Mouse (Mus musculus): Measurements from ENCODE around the gene Jdp2.

Gene Jdp2

DNA sequence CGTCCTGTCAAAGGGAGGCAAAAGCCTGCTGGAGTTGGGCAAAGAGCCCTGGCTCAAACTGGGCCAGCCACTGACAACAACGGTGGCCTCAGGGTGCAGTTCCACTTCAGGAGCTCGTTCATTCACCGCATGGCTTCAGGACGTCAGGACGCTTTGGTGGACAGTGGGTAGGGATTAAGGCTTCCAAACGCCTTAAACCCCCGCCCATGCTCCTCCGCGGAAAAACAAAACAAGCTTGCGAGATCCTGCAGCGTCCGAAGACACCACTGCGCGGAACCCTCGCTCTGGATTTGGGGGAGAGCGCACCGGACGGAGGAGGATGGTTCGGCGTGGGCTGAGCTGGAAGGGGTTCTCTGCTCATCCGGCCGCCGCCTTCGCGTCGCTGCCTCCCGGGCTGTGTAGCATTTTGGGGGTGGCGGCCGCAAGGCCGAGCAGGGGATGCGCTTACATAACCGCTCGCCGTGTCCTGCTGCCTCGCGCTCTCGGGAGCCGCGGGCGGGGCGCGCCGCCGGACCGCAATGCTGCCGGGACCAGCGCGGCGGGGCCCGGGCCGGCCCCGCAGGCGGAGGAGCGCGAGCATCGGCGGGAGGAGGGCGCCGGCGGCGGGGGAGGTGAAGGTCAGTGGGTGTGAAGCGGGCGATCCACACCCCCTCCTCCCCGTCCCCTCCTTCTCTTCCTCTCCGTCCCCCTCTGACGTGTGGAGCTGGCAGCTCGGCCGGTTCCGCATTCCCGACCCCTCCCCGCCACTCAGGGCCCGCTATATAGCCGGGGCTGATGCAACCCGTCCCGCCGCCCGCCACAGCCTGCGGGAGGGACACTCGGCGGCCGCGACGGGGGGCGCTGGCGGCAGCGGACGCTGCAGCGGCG is at the start of gene Jdp2:
Gene Jdp2 (plus strand): TSS at position 417 of the 867 bp plus-strand sequence.
- DNase-seq (ENCODE audit: low spot score): peak; percentile 90

DNA sequence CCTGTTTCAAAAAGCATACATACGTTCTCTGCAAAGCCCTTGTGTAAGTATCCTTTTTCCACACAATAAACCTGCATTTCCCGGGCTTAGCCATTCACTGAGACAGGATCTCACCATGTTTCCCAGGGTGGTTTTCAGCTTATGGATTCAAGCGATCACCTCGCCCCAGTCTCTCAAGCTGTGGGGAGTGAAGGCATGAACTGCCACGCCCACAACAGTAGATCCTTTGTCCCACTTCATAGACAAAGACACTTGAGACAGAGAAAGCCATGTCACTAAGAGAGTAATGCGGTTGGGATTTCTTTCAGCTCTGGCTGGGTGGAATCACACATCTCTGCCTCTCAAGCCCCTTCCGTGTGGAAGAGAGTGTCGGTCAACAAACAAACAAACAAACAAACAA is 49.2 kb upstream of the Jdp2 start:
- DNase-seq (ENCODE audit: low spot score): no peak

- no peak for DNase-seq (ENCODE audit: low spot score)
Measured at GRCm38 (mm10) chr12:85550435-85550834, 48.4 kb upstream of the Jdp2 start.

DNA sequence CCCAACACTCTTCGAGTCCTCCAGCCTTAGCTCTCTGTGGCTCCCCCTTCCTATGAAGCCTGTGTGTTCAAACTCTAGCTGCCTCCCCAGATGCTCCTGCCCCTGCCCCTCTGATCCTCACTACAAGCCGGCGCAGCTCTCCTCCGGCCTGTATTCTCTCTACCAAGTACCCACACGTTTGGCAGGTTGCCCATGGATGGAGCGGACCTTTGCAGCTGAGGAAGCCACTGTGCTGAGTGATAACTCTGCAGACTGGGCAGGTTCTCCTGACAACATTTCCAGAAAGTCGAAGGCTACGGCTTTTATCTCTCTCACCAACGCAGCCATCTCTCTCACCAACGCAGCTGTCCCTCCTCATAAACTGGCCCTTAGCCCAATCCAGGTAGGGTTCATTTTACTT is 39.5 kb upstream of the Jdp2 start:
- no peak for DNase-seq (ENCODE audit: low spot score)

DNA sequence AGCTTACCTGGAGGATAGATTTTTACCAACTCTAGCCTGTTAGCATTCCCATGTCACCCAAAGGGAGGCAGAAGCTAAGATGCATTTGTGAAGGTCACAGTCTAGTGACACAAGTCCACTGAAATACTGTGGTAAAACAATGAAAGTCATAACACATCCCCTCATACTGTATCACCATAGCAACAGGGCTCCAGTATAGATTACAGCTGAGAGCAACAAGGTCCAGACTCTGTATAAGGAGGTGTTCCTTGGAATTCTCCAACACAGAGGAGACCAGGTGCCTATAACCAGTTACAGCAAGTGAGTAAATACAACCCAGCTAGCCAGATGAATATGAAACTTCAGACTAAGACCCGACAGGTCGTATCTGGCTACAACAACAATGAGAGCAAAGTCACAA is 33.4 kb upstream of the Jdp2 start:
- no peak for DNase-seq (ENCODE audit: low spot score)

- no peak for DNase-seq (ENCODE audit: low spot score)
Measured at GRCm38 (mm10) chr12:85568298-85568697, 30.5 kb upstream of the Jdp2 start.

DNA sequence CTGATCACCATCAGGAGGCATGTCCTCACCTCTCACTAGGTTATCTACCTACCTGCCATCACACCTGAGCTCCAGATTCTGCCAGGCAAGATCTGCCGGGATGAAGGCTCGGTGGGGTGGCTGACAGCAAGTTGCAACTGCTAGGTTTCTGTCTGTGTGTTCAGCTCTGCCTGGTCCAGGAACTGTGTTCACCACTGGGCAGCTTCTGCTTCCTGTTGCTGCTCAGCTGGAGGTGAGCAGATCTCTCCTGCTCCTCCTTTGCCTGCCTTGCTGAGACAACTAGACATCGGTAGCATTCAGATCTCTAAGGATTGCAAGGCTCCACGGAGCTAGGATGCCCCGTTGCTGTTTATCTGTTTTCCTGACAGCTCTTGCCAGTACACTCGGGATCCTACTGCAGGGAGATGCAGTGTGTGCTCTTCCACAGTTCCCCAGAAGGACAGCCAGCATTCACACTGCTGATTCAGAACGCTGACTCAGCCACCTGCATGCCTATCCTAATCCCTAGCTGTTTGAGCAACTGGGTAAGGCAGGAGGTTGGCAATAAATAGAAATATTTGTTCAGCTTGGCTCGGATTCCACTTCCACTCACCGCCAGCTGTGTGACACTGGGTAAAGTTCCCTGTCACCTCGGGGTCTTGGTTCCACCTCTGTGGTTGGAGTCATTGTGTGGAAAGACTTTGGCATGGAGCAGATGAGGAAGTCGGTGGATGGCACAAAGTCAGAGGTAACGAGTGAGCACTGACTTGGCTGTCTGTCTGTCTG is 29.3 kb upstream of the Jdp2 start:
- no peak for DNase-seq (ENCODE audit: low spot score)

DNA sequence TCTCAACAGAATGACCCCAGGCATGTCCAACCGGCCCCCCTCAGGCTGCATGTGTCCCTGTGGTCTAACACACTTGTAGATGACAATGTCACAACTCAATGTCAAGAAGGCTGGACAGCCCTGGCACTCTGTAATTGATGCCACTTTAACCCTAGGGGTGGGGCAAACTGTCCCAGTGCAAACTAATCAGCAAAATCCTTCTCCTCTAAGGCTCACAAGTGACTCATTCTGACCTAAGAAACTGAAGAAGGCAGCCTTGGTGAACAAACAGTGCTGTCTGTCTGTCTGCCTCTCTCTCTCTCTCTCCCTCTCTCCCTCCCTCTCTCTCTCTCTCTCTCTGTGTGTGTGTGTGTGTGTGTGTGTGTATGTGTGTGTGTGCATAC is 28.7 kb upstream of the Jdp2 start:
- DNase-seq (ENCODE audit: low spot score): no peak

DNA sequence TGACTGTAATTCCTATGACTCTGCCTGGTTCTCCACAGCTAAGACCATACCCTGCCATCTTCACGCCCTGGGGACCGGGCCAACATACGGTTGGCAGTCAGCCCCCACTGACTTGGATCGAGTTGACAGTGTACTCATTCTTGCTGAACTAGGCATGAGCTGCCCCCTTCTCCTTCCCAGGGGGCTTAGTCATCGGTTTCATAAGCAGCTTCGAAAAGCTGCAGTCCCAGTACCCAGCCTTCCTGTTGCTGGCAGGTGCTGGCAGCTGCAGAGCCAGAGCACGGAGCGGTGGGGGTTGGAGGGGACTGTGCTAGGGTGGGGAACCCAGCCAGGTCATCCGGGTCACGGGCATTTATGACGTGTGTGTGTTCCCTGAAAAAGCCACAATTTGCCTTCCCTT is 27.5 kb upstream of the Jdp2 start:
- DNase-seq (ENCODE audit: low spot score): peak; percentile 19

DNA sequence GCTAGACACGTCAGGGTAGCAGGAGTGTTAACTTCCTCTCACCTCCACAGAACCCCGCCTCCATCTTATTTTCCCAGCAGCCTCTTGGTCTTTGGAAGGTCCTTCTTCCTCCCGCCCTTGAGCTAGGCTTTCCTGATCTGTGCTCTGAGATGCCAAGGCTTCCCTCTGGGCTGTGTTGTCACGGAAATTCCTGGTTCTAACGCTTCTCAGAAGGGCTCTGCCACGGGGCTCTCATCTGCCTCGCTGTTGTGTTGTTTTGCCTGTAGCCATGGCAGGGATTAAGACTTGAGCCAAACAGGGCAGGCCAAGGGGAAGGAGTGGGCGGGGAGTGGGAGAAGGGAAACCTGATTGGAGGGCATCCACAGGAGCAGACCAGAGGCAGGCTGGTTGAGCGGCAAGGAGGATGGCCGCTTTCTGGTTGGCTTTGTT is 26.8 kb upstream of the Jdp2 start:
- peak; percentile 40 for DNase-seq (ENCODE audit: low spot score)

DNA sequence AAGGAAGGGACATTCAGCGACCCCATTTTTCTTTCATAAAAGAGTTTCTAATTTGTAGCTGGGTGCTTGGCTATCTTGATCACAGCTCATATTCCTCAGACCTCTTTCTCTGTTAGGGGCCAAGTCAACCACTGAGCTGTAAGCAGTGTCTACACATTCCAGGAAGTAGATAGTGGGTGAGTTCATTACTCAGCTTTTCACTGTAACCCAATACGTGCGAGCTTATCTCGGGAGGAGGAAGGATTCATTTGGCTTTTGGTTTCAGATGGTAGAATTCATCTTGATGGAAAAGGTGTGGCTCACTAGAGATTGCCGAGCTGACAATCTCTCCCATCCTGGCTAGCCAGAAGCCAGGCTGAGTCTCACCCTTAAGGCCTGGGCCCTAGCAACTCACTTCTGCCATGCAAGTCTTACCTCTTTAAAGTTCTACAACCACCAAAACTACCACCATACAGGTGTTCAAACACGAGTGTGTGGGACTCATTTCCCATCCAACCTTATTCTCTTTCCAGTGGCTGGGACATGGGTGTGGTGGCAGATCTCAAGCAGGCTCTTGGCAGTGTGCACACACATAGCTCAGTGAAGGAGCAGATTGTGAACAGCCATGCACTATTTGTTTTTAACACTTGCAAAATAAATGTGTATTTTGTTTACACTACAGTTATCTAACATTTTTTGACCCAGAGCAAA is 23.9 kb upstream of the Jdp2 start:
- no peak for DNase-seq (ENCODE audit: low spot score)

DNA sequence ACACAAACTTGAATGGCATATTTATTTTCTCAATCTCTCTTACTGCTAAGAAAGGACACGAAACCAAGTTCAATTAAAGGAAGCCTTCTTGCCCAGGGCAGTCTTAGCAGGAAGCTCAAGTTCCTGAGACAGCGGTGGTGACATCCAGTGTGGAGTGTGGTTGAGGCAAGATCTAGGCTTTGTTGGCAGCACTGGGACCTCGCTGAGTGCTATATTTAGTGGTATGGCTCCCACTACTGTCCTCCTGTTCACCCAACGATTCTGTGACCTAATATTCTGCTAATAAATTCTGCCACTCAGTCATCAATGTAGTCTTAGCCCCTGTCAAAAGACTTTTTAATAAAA is 23.4 kb upstream of the Jdp2 start:
- no peak for DNase-seq (ENCODE audit: low spot score)

DNA sequence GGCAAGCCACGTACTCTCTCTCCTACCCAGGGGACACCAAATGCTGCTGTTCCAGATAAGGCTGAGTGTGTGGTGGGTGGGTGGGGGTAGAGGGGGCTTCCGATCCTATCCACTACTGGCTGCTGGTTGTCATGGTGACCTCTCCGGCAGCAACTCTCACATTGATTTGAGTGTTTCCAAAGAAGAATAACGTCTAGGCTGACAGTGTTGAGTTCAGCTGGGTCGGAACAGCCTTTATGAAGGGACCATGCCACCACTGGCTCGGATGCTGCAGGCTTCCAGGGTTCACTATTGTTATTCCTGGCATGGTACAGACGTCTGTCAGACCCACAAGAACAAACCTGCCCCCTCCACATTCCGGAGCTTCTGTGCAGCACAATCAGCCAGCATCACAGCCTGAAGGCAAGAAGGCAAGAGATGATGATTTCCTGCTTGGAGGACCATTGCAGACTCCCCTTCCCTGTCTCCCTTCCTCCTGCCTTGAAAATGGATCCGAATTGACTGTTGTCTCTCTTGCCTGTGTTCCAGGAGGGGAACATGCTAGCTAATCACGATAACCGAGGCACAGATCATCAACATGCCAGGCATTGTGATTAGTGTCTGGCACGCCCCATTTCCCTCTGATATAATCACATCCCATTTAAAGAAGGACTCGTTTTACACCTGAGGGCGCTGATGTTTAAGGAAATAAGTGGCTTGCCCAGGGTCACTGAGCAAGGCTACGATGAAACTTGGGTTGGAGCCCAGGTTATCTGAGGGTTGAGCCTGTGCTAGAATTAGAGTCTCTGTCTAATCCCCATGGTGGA is 17.4 kb upstream of the Jdp2 start:
- no peak for DNase-seq (ENCODE audit: low spot score)

DNA sequence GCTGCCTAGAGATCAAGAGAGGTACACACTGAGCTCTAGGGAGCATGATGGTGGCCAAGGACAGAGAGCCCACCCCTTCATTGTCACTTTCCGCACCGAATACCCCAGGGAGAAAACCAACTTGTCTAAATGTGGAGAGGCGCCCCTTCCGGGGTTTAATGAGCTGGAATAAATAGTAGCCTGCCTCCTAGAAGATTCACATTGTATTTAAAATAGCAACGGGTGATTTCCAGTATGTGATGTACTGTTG is 16.8 kb upstream of the Jdp2 start:
- DNase-seq (ENCODE audit: low spot score): no peak

DNA sequence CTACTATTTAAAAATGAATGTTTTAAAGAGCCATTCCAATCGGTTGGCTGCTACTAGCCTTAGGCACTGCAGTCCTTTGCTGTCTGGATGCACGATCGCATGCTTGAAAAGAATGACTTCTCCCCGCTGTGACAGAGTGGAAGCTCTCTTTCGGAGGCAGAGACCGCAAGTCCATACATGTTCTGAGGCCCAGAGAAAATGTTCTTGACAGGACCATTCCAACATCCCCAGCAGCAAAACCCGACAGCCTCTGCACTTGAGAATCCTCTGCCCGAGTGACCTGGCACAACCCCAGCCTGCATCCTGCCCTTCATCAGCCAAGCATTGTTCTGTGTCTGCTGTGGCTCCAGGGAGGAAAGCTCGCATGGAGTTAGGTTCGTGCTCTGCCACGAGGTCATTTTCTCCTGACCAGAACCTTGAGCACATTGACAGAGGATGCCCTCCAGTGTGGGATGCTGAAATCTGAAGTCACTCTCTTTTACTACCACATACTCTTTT is 13.0 kb upstream of the Jdp2 start:
- DNase-seq (ENCODE audit: low spot score): no peak

DNA sequence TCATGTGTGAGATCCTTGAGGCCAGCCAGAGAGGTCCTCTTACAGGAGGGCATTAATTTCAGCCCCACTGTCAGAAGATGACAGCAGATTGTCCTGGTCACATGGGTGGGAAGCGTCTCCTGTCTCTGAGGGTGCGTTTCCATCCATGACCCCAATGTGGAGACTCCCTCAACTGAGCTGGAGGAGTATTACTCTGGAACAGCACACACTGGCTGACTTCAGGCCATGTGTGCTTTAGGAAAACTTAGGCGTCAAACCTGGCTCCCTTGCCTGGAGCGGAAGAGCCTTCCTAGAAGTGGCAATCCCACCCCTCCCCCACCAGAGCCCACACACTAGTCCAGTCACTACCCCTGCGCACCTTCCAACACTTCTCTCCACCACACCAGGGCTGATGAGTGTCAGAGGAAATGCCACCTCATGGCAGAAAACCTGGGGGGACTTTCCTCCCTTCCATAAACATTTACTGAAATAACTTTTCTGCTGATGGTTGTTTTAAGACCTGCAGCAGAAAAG is 8.9 kb upstream of the Jdp2 start:
- DNase-seq (ENCODE audit: low spot score): no peak

GRCm38 (mm10) chr12:85592943-85593342 is 5.9 kb upstream of the Jdp2 start:
- no peak for DNase-seq (ENCODE audit: low spot score)

DNA sequence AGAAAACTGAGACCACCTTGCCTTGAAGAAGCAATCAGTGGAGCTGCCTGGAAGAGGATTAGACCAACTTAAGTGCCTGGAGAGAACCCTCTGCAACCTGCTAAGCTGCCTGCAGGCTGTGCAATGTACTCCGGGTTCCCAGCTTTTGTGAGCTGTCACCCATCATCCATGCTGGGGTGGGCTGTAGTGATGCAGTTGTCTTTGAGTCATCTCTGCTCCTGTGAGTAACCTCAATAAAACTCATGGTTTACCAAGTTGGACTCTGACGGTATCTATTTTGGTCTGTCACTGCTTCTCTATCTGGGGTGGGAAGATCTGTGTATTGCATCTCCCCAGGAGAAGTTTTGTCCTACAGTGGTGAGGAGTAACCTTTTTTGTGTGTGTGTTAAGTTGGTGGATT is 4.4 kb upstream of the Jdp2 start:
- DNase-seq (ENCODE audit: low spot score): no peak

DNA sequence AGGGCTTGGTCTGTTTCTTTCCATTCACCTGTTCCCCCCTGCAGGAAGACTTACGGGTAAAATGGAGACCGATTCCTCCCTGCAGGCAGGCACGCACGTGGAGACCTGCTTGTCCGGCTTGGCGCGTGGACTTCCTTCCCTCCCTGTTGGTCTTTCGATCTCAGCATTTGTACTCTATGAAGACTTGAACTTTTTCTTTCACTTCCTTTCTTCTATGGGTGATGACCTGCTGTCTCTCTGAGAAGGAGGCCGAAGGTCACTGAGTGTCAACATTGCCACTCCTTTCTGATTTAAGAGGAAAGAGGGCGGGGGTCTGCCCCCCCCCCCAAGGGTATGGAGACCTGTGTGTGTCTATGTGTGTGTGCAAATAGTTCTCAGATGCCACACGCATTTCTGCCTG is 774 bp upstream of the Jdp2 start:
- no peak for DNase-seq (ENCODE audit: low spot score)

DNA sequence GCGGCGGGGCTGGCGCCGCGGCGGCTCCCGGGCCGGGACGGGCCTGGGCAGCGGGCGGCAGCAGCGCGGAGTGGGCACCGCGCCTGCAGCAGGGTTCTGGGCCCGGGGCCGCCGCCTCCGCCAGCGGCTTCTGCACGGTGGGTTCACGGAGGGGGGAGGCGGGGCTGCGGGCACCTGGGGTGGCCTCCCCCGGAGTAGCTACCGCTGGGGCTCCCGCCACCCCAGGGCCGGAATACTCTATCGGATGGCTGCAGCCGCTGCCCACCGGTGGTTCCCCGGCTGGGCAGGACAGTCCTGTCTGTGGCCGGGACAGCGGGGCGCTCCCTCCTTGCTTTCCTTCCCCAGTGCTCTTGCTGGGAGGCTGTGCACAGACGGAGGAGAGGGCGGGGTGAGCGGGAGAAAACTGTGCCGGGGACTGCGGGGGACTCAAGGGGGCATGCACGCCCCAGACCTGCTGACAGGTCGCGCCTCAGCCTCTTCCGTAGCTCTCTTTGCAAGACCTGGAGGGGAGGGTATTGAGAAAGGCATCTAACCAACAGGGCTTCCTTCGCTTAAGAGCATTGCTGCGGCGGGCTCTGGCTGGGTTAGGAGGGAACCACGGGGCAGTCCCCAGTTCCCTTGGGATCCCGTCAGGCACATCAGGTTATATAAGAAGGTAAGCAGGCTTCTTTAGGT is 788 bp downstream of the Jdp2 start:
- DNase-seq (ENCODE audit: low spot score): peak; percentile 25

DNA sequence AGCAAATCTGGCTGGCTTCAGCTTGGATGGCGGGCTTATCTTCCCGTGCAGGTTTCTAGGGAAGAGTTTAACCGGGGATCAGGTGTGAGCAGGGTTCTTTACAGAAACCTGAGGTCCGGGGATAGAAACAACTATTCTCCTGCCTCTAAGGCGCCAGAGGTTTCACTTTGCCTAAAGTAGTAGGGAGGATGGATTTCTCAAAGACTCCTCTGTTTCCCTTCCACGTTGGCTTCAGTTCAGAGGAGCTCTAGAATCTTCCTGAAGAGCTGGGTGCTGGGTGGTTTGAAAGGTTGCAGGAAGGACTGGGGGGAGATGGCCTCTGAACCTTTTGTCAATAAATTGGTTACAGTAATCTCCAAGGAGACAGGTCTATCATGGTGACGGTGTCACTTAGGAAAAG is 1.8 kb downstream of the Jdp2 start:
- DNase-seq (ENCODE audit: low spot score): no peak

All from urinary bladder, postnatal 25 days (tissue).